Mouse (Mus musculus) neural tube, embryonic 10.5 days (tissue): ENCODE data around the gene P2ry14.

ENCODE experiments used
- DNase-seq: peaks from one replicate; pipeline ENCODE4 v3.0.0-alpha.2; 2017; ENCODE audit warnings: low spot score; ENCODE audit errors: extremely low spot score

The P2ry14 gene

GRCm38 (mm10) chr3:59153424-59153823 lies at the start of gene P2ry14:
TSS of gene P2ry14 (minus strand) at chr3:59153618.
- no peak for DNase-seq

- no peak for DNase-seq
Measured at GRCm38 (mm10) chr3:59197329-59197948, 44.0 kb upstream of the P2ry14 start.

- no peak for DNase-seq
Measured at GRCm38 (mm10) chr3:59194938-59195337, 41.5 kb upstream of the P2ry14 start, which contains the start of gene Gpr87. TSS of gene Gpr87 (minus strand) at chr3:59195104.

- no peak for DNase-seq
Measured at GRCm38 (mm10) chr3:59194099-59194498, 40.7 kb upstream of the P2ry14 start.

- no peak for DNase-seq
Measured at GRCm38 (mm10) chr3:59191674-59192073, 38.3 kb upstream of the P2ry14 start.

GRCm38 (mm10) chr3:59187336-59187735 lies 33.9 kb upstream of the P2ry14 start:
- DNase-seq = no peak

- DNase-seq = no peak
Measured at GRCm38 (mm10) chr3:59185662-59186061, 32.2 kb upstream of the P2ry14 start.

- no peak for DNase-seq
Measured at GRCm38 (mm10) chr3:59182129-59182528, 28.7 kb upstream of the P2ry14 start.

- no peak for DNase-seq
Measured at GRCm38 (mm10) chr3:59181134-59181533, 27.7 kb upstream of the P2ry14 start.

- no peak for DNase-seq
Measured at GRCm38 (mm10) chr3:59176871-59177270, 23.5 kb upstream of the P2ry14 start.

- DNase-seq = no peak
Measured at GRCm38 (mm10) chr3:59175234-59175633, 21.8 kb upstream of the P2ry14 start.

GRCm38 (mm10) chr3:59174426-59175154 lies 21.2 kb upstream of the P2ry14 start:
- DNase-seq = no peak

GRCm38 (mm10) chr3:59169921-59170627 lies 16.7 kb upstream of the P2ry14 start:
- DNase-seq = no peak

- no peak for DNase-seq
Measured at GRCm38 (mm10) chr3:59169215-59169614, 15.8 kb upstream of the P2ry14 start.

- DNase-seq = no peak
Measured at GRCm38 (mm10) chr3:59168476-59168875, 15.1 kb upstream of the P2ry14 start.

- no peak for DNase-seq
Measured at GRCm38 (mm10) chr3:59167417-59168054, 14.1 kb upstream of the P2ry14 start.

- DNase-seq = no peak
Measured at GRCm38 (mm10) chr3:59160465-59160864, 7.0 kb upstream of the P2ry14 start.

GRCm38 (mm10) chr3:59157048-59157447 lies 3.6 kb upstream of the P2ry14 start:
- no peak for DNase-seq

GRCm38 (mm10) chr3:59155404-59155803 lies 2.0 kb upstream of the P2ry14 start:
- no peak for DNase-seq

GRCm38 (mm10) chr3:59154888-59155287 lies 1.5 kb upstream of the P2ry14 start:
- DNase-seq = no peak

GRCm38 (mm10) chr3:59150624-59151023 lies 2.8 kb downstream of the P2ry14 start:
- DNase-seq = no peak

GRCm38 (mm10) chr3:59149646-59150045 lies 3.8 kb downstream of the P2ry14 start:
- no peak for DNase-seq
